Mouse (Mus musculus) cerebral cortex, adult 2 months (tissue): ENCODE results near the gene Olfr1141.

Source experiments
- WGBS: fragments of 180-500 bp; shearing (Covaris S2); methylation state at CpG from one replicate; pipeline ENCODE4 v1.1.7; 2018; 5-methylcytosine and 5-hydroxymethylcytosine counted together

The Olfr1141 gene

GRCm38 (mm10) chr2:87753891-87754290 is at the start of gene Olfr1141:
TSS of gene Olfr1141 (minus strand) at chr2:87753991.
- WGBS = 70% methylated on average over 1 of the region's 1 CpGs

DNA sequence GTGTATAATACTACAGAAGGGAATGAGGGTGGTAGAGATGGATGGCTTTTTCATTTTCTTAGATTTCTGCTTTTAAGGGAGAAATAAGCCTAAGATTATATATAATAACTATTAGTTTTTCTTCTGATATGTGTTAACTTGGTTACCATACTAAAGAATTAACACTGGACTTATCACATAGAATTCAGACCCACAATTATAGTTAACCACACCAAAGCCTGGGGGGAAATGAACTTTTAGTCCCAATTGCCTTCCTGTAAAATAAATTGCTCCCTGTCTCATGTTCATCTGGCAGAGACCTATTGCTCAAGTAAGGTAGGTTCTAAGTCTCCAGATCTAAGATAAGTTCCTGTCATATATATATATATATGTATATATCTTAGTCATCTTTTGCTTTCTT is 46.5 kb upstream of the Olfr1141 start, which contains the start of gene Olfr1143:
Gene Olfr1143, plus strand, starts transcription at position 301 of the 400 bp plus-strand sequence.

DNA sequence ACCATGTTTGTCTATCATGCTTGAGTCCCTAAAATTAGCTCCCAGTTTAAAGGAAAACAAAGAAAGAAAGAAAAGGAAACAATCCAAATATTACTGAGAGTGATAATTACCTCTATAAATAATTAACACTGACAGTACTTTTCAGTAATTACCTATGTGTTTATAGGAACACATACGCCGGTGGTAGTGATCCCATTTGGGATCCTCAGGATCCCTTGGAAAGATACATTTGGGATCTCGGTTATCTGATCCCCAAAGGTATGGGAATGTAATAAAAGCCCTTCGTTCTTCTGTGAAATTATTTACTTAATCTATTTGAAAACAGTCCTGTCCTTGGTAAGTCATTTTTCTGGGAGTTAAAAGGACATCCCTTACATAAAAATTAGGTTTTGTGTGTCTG is 25.4 kb upstream of the Olfr1141 start, which contains the start of gene Olfr152:
Gene Olfr152, plus strand, starts transcription at position 301 of the 400 bp plus-strand sequence.
- 75% methylated on average over 4 of the region's 4 CpGs for WGBS

GRCm38 (mm10) chr2:87776143-87776542 is 22.4 kb upstream of the Olfr1141 start:
- 11% methylated on average over 1 of the region's 1 CpGs for WGBS

- 84% methylated on average over 3 of the region's 3 CpGs for WGBS
These were observed 10.3 kb downstream of the Olfr1141 start, which contains the start of gene Olfr1140 for GRCm38 (mm10) chr2:87743452-87743851. TSS of gene Olfr1140 (plus strand) at chr2:87743752.

DNA sequence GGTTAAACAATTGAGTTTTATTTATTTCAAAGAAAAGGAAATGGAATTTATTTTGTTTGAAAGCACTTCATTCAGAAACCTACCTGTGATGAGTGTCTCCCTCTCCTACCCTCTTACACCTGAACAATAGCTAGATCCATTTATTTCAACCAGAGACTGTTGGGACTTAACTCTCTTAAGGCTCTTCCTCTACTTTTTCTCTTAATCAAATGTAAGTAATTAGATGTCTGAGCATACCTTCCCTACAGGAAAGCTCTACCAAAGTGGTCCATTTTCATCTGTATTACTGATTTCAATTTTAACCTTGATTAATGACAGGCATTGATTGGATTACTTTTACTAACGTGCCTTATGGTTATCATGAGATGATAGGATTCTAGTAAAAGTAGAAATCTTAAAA is 13.9 kb downstream of the Olfr1141 start, which contains the start of gene Olfr1138:
Gene Olfr1138, minus strand, starts transcription at position 101 of the 400 bp plus-strand sequence.
- 79% methylated on average over 1 of the region's 1 CpGs for WGBS

GRCm38 (mm10) chr2:87713079-87713478 is 40.7 kb downstream of the Olfr1141 start, which contains the start of gene Olfr1137:
TSS of gene Olfr1137 (minus strand) at chr2:87713179.

